Mouse (Mus musculus): Measurements from ENCODE around the gene Haspin. TPM values are rescaled to one million over a fixed set of nuclear protein-coding genes. Genes with fewer than 3 reads are reported as not detected.
A peak's percentile ranks its signal among the peaks of the same experiment; 100 is the strongest.

The Haspin gene
- polyA plus RNA-seq, 1 experiment from 2014 or later = 2.7 TPM

- Histone ChIP-seq H3K4me1 (ENCODE audit: control insufficient read depth, insufficient read depth, low read length) (peaks cover 26% of the 10 kb centered on the region), H3K4me2 (ENCODE audit: low read length) (peak overlapping the region; percentile 72), H3K27ac (replicated peaks; ENCODE audit: low read depth, low read length) (no peak overlapping the region), H3K36me3 (ENCODE audit: control insufficient read depth, insufficient read depth, low read length) (peaks cover 19% of the 10 kb centered on the region; the same call in 1 of the 2 replicates), H3K4me3 (replicated peaks; ENCODE audit: low read depth, low read length) (peak overlapping the region; percentile 92), H3K9me3 (ENCODE audit: control insufficient read depth, low read length) (no peaks in the 10 kb centered on the region), H3K9ac (replicated peaks; ENCODE audit: low read length) (peak overlapping the region; percentile 82; the same call in 1 of the 2 replicates), H3K27me3 (ENCODE audit: control insufficient read depth, insufficient read depth, low read length) (no peaks in the 10 kb centered on the region)
- WGBS = 51% methylated on average over 8 of the region's 8 CpGs
- DNase-seq = no peak
- ATAC-seq (ENCODE audit: low FRiP score, low TSS enrichment) = no peak
Measured at GRCm38 (mm10) chr11:73175612-73176011, 37.5 kb upstream of the Haspin start.

GRCm38 (mm10) chr11:73172186-73172585 is 34.1 kb upstream of the Haspin start:
- Histone ChIP-seq H3K4me2 (ENCODE audit: low read length) (no peak overlapping the region), H3K4me3 (replicated peaks; ENCODE audit: low read depth, low read length) (no peak overlapping the region), H3K4me1 (ENCODE audit: control insufficient read depth, insufficient read depth, low read length) (peaks cover 12% of the 10 kb centered on the region; the same call in 1 of the 2 replicates), H3K9me3 (ENCODE audit: control insufficient read depth, low read length) (no peaks in the 10 kb centered on the region), H3K9ac (replicated peaks; ENCODE audit: low read length) (no peak overlapping the region), H3K27ac (replicated peaks; ENCODE audit: low read depth, low read length) (no peak overlapping the region), H3K27me3 (ENCODE audit: control insufficient read depth, insufficient read depth, low read length) (no peaks in the 10 kb centered on the region), H3K36me3 (ENCODE audit: control insufficient read depth, insufficient read depth, low read length) (peaks cover 11% of the 10 kb centered on the region; the same call in 1 of the 2 replicates)
- DNase-seq (no peak), ATAC-seq (ENCODE audit: low FRiP score, low TSS enrichment) (no peak)
- 71% methylated on average over 5 of the region's 5 CpGs for WGBS

GRCm38 (mm10) chr11:73169231-73169630 is 31.1 kb upstream of the Haspin start:
- 38% methylated on average over 4 of the region's 4 CpGs for WGBS
- H3K9ac ChIP-seq (replicated peaks; ENCODE audit: low read length) = no peak overlapping the region
- no peak overlapping the region for H3K27ac ChIP-seq (replicated peaks; ENCODE audit: low read depth, low read length)
- H3K27me3 ChIP-seq (ENCODE audit: control insufficient read depth, insufficient read depth, low read length) = no peaks in the 10 kb centered on the region
- DNase-seq (peak; percentile 73), ATAC-seq (ENCODE audit: low FRiP score, low TSS enrichment) (no peak)
- H3K9me3 ChIP-seq (ENCODE audit: control insufficient read depth, low read length) = no peaks in the 10 kb centered on the region
- H3K4me1 ChIP-seq (ENCODE audit: control insufficient read depth, insufficient read depth, low read length) = no peaks in the 10 kb centered on the region
- H3K4me3 ChIP-seq (replicated peaks; ENCODE audit: low read depth, low read length) = no peak overlapping the region
- H3K4me2 ChIP-seq (ENCODE audit: low read length) = no peak overlapping the region
- peaks cover 11% of the 10 kb centered on the region; the same call in 1 of the 2 replicates for H3K36me3 ChIP-seq (ENCODE audit: control insufficient read depth, insufficient read depth, low read length)

GRCm38 (mm10) chr11:73168576-73168975 is 30.5 kb upstream of the Haspin start:
- peaks cover 6% of the 10 kb centered on the region; the same call in 1 of the 2 replicates for H3K36me3 ChIP-seq (ENCODE audit: control insufficient read depth, insufficient read depth, low read length)
- H3K4me2 ChIP-seq (ENCODE audit: low read length) = no peak overlapping the region
- 84% methylated on average over 6 of the region's 6 CpGs for WGBS
- no peaks in the 10 kb centered on the region for H3K9me3 ChIP-seq (ENCODE audit: control insufficient read depth, low read length)
- no peak for DNase-seq
- H3K27ac ChIP-seq (replicated peaks; ENCODE audit: low read depth, low read length) = no peak overlapping the region
- no peaks in the 10 kb centered on the region for H3K27me3 ChIP-seq (ENCODE audit: control insufficient read depth, insufficient read depth, low read length)
- no peaks in the 10 kb centered on the region for H3K4me1 ChIP-seq (ENCODE audit: control insufficient read depth, insufficient read depth, low read length)
- H3K9ac ChIP-seq (replicated peaks; ENCODE audit: low read length) = no peak overlapping the region
- ATAC-seq (ENCODE audit: low FRiP score, low TSS enrichment) = no peak
- H3K4me3 ChIP-seq (replicated peaks; ENCODE audit: low read depth, low read length) = no peak overlapping the region

GRCm38 (mm10) chr11:73168071-73168470 is 30.0 kb upstream of the Haspin start:
- 82% methylated on average over 8 of the region's 8 CpGs for WGBS
- Histone ChIP-seq H3K9me3 (ENCODE audit: control insufficient read depth, low read length) (no peaks in the 10 kb centered on the region), H3K27ac (replicated peaks; ENCODE audit: low read depth, low read length) (no peak overlapping the region), H3K36me3 (ENCODE audit: control insufficient read depth, insufficient read depth, low read length) (0 out of 2 replicates have a peak, but pooled peaks cover 2% of the 10 kb centered on the region), H3K4me3 (replicated peaks; ENCODE audit: low read depth, low read length) (no peak overlapping the region), H3K9ac (replicated peaks; ENCODE audit: low read length) (no peak overlapping the region), H3K4me2 (ENCODE audit: low read length) (no peak overlapping the region), H3K27me3 (ENCODE audit: control insufficient read depth, insufficient read depth, low read length) (no peaks in the 10 kb centered on the region), H3K4me1 (ENCODE audit: control insufficient read depth, insufficient read depth, low read length) (no peaks in the 10 kb centered on the region)
- ATAC-seq (ENCODE audit: low FRiP score, low TSS enrichment) = no peak
- no peak for DNase-seq

GRCm38 (mm10) chr11:73162284-73162683 is 24.2 kb upstream of the Haspin start:
- WGBS = 84% methylated on average over 5 of the region's 5 CpGs
- DNase-seq = no peak
- no peaks in the 10 kb centered on the region; the same call in 1 of the 2 replicates for H3K4me1 ChIP-seq (ENCODE audit: control insufficient read depth, insufficient read depth, low read length)
- no peak overlapping the region for H3K4me2 ChIP-seq (ENCODE audit: low read length)
- ATAC-seq (ENCODE audit: low FRiP score, low TSS enrichment) = no peak
- H3K27ac ChIP-seq (replicated peaks; ENCODE audit: low read depth, low read length) = no peak overlapping the region
- peaks cover 19% of the 10 kb centered on the region for H3K27me3 ChIP-seq (ENCODE audit: control insufficient read depth, insufficient read depth, low read length)
- H3K36me3 ChIP-seq (ENCODE audit: control insufficient read depth, insufficient read depth, low read length) = no peaks in the 10 kb centered on the region
- H3K4me3 ChIP-seq (replicated peaks; ENCODE audit: low read depth, low read length) = no peak overlapping the region
- H3K9me3 ChIP-seq (ENCODE audit: control insufficient read depth, low read length) = no peaks in the 10 kb centered on the region
- no peak overlapping the region for H3K9ac ChIP-seq (replicated peaks; ENCODE audit: low read length)

- DNase-seq (no peak), ATAC-seq (ENCODE audit: low FRiP score, low TSS enrichment) (no peak)
- no peak overlapping the region for H3K9ac ChIP-seq (replicated peaks; ENCODE audit: low read length)
- 84% methylated on average over 4 of the region's 4 CpGs for WGBS
- H3K4me3 ChIP-seq (replicated peaks; ENCODE audit: low read depth, low read length) = no peak overlapping the region
- peaks cover 19% of the 10 kb centered on the region for H3K27me3 ChIP-seq (ENCODE audit: control insufficient read depth, insufficient read depth, low read length)
- no peak overlapping the region for H3K27ac ChIP-seq (replicated peaks; ENCODE audit: low read depth, low read length)
- H3K4me2 ChIP-seq (ENCODE audit: low read length) = no peak overlapping the region
- H3K9me3 ChIP-seq (ENCODE audit: control insufficient read depth, low read length) = no peaks in the 10 kb centered on the region
- no peaks in the 10 kb centered on the region for H3K36me3 ChIP-seq (ENCODE audit: control insufficient read depth, insufficient read depth, low read length)
- H3K4me1 ChIP-seq (ENCODE audit: control insufficient read depth, insufficient read depth, low read length) = no peaks in the 10 kb centered on the region; the same call in 1 of the 2 replicates
Measured at GRCm38 (mm10) chr11:73161616-73162015, 23.5 kb upstream of the Haspin start.

- Histone ChIP-seq H3K4me1 (ENCODE audit: control insufficient read depth, insufficient read depth, low read length) (no peaks in the 10 kb centered on the region; the same call in 1 of the 2 replicates), H3K36me3 (ENCODE audit: control insufficient read depth, insufficient read depth, low read length) (no peaks in the 10 kb centered on the region), H3K4me3 (replicated peaks; ENCODE audit: low read depth, low read length) (peak overlapping the region; percentile 38), H3K9ac (replicated peaks; ENCODE audit: low read length) (no peak overlapping the region), H3K27ac (replicated peaks; ENCODE audit: low read depth, low read length) (no peak overlapping the region), H3K27me3 (ENCODE audit: control insufficient read depth, insufficient read depth, low read length) (peaks cover 19% of the 10 kb centered on the region), H3K9me3 (ENCODE audit: control insufficient read depth, low read length) (no peaks in the 10 kb centered on the region), H3K4me2 (ENCODE audit: low read length) (peak overlapping the region; percentile 68)
- WGBS = 33% methylated on average over 6 of the region's 6 CpGs
- ATAC-seq (ENCODE audit: low FRiP score, low TSS enrichment) = no peak
- DNase-seq = no peak
Measured at GRCm38 (mm10) chr11:73160811-73161200, 22.7 kb upstream of the Haspin start.

Measured in midbrain, embryonic 14.5 days (tissue).